Mouse (Mus musculus) MEL (cell line): ENCODE results near the gene Aym1. TPM values are rescaled to one million over a fixed set of nuclear protein-coding genes. Genes with fewer than 3 reads are reported as not detected.

Experiments
- DNase-seq: peaks from one replicate; pipeline ENCODE4 v3.0.0; 2011; ENCODE audit warnings: low read depth, low spot score
- H3K27ac ChIP-seq: 2 replicates; pipeline ENCODE4 v1.5.1; 2012; ENCODE audit warnings: low read depth, mild to moderate bottlenecking, control low read depth, low read length, moderate library complexity; ENCODE audit not compliant: control insufficient read depth
- H3K27me3 ChIP-seq, 2 experiments: fragments of 150-350 bp in 1 of 2; sonication (generic) in 1 of 2; 2 replicates each; pipeline ENCODE4 v1.6.1; 2012; ENCODE audit warnings: low read length in 2 of 2, mild to moderate bottlenecking in 2 of 2, improper control_type of control experiment in 1 of 2, moderate library complexity in 1 of 2; ENCODE audit not compliant: insufficient read depth in 2 of 2, control insufficient read depth in 1 of 2
- H3K36me3 ChIP-seq, 2 experiments: 2 replicates each; pipeline ENCODE4 v1.6.1; 2012 to 2014; ENCODE audit warnings: low read length in 2 of 2, improper control_type of control experiment in 1 of 2, inconsistent platforms in 1 of 2, mild to moderate bottlenecking in 1 of 2; ENCODE audit not compliant: insufficient read depth in 2 of 2, control insufficient read depth in 1 of 2
- H3K4me1 ChIP-seq, 2 experiments: fragments of 150-350 bp in 1 of 2; sonication (generic) in 1 of 2; 2 replicates each; pipeline ENCODE4 v1.6.1; 2012; ENCODE audit warnings: low read length in 2 of 2, improper control_type of control experiment in 1 of 2, mild to moderate bottlenecking in 1 of 2; ENCODE audit not compliant: insufficient read depth in 2 of 2, control insufficient read depth in 1 of 2
- H3K4me3 ChIP-seq, 2 experiments: fragments of 150-350 bp in 1 of 2; sonication (generic) in 1 of 2; 2 replicates each; pipeline ENCODE4 v1.5.1; 2012; ENCODE audit warnings: low read depth in 2 of 2, low read length in 2 of 2, mild to moderate bottlenecking in 2 of 2, moderate library complexity in 2 of 2, control low read depth in 1 of 2, improper control_type of control experiment in 1 of 2; ENCODE audit not compliant: control insufficient read depth in 1 of 2, insufficient read depth in 1 of 2
- H3K79me2 ChIP-seq: 2 replicates; pipeline ENCODE4 v1.6.1; 2012; ENCODE audit warnings: mild to moderate bottlenecking, low read length, moderate library complexity; ENCODE audit not compliant: control insufficient read depth, poor library complexity, insufficient read depth
- H3K9ac ChIP-seq: 2 replicates; pipeline ENCODE4 v1.6.1; 2012; ENCODE audit warnings: low read depth, mild to moderate bottlenecking, control low read depth, low read length, moderate library complexity; ENCODE audit not compliant: control insufficient read depth, poor library complexity, severe bottlenecking
- H3K9me3 ChIP-seq: fragments of 150-350 bp; sonication (generic); replicated peaks from 2 replicates; pipeline ENCODE4 v1.6.1; 2012; ENCODE audit warnings: mild to moderate bottlenecking, low read length, improper control_type of control experiment, moderate library complexity; ENCODE audit not compliant: insufficient read depth
- CHD2 ChIP-seq: IDR thresholded peaks from 2 replicates; pipeline ENCODE4 v1.6.1; 2011; ENCODE audit warnings: low read length, improper control_type of control experiment
- CTCF ChIP-seq, 3 experiments: IDR thresholded peaks in 2 of 3; conservative IDR thresholded peaks in 1 of 3; 2 replicates each; pipeline ENCODE4 v1.5.1; 2011 to 2012; ENCODE audit warnings: low read length in 3 of 3, low read depth in 2 of 3, mild to moderate bottlenecking in 2 of 3, improper control_type of control experiment in 1 of 3, inconsistent platforms in 1 of 3, mixed read lengths in 1 of 3, moderate library complexity in 1 of 3; ENCODE audit not compliant: control insufficient read depth in 1 of 3, insufficient read depth in 1 of 3, poor library complexity in 1 of 3, severe bottlenecking in 1 of 3
- GABPA ChIP-seq: IDR thresholded peaks from 2 replicates; pipeline ENCODE4 v1.6.1; 2012; ENCODE audit warnings: low read depth, mild to moderate bottlenecking, inconsistent platforms, low read length, improper control_type of control experiment, moderate library complexity
- JUND ChIP-seq: IDR thresholded peaks from 2 replicates; pipeline ENCODE4 v1.6.1; 2011; ENCODE audit warnings: low read depth, mild to moderate bottlenecking, improper control_type of control experiment, low read length
- MAFK ChIP-seq: IDR thresholded peaks from 2 replicates; pipeline ENCODE4 v1.6.1; 2011; ENCODE audit warnings: low read depth, mild to moderate bottlenecking, low read length, improper control_type of control experiment, borderline replicate concordance
- MAX ChIP-seq: IDR thresholded peaks from 2 replicates; pipeline ENCODE4 v1.6.1; 2011; ENCODE audit warnings: low read length, improper control_type of control experiment
- MAZ ChIP-seq: IDR thresholded peaks from 2 replicates; pipeline ENCODE4 v1.6.1; 2012; ENCODE audit warnings: low read depth, mild to moderate bottlenecking, inconsistent platforms, low read length, improper control_type of control experiment
- MYC ChIP-seq: IDR thresholded peaks from 2 replicates; pipeline ENCODE4 v1.6.1; 2011; ENCODE audit warnings: low read depth, mild to moderate bottlenecking, low read length, improper control_type of control experiment, moderate library complexity
- NELFE ChIP-seq: IDR thresholded peaks from 2 replicates; pipeline ENCODE4 v1.6.1; 2011; ENCODE audit warnings: low read depth, low read length, improper control_type of control experiment
- NRF1 ChIP-seq: IDR thresholded peaks from 2 replicates; pipeline ENCODE4 v1.6.1; 2014; ENCODE audit warnings: low read depth, mild to moderate bottlenecking, inconsistent platforms, low read length, improper control_type of control experiment, moderate library complexity; ENCODE audit not compliant: poor library complexity, insufficient read depth, severe bottlenecking
- POLR2A ChIP-seq, 2 experiments: IDR thresholded peaks; 2 replicates each; pipeline ENCODE4 v1.6.1; 2011 to 2012; ENCODE audit warnings: low read length in 2 of 2, mild to moderate bottlenecking in 2 of 2, control low read depth in 1 of 2, improper control_type of control experiment in 1 of 2, low read depth in 1 of 2, moderate library complexity in 1 of 2; ENCODE audit not compliant: control insufficient read depth in 1 of 2, insufficient read depth in 1 of 2, poor library complexity in 1 of 2
- RAD21 ChIP-seq: IDR thresholded peaks from 2 replicates; pipeline ENCODE4 v1.6.1; 2011; ENCODE audit warnings: mild to moderate bottlenecking, low read depth, low read length, improper control_type of control experiment
- RCOR1 ChIP-seq: IDR thresholded peaks from 2 replicates; pipeline ENCODE4 v1.6.1; 2012; ENCODE audit warnings: low read depth, mild to moderate bottlenecking, inconsistent platforms, low read length, improper control_type of control experiment
- TBP ChIP-seq: IDR thresholded peaks from 2 replicates; pipeline ENCODE4 v1.8.0; 2011; ENCODE audit warnings: low read depth, low read length, improper control_type of control experiment
- UBTF ChIP-seq: IDR thresholded peaks from 2 replicates; pipeline ENCODE4 v1.6.1; 2012; ENCODE audit warnings: low read depth, mild to moderate bottlenecking, inconsistent platforms, low read length, improper control_type of control experiment, moderate library complexity, borderline replicate concordance; ENCODE audit not compliant: insufficient read depth
- USF2 ChIP-seq, 2 experiments: IDR thresholded peaks; 2 replicates each; pipeline ENCODE4 v1.6.1; 2011 to 2012; ENCODE audit warnings: improper control_type of control experiment in 2 of 2, low read length in 2 of 2, borderline replicate concordance in 1 of 2, inconsistent platforms in 1 of 2, low read depth in 1 of 2, mild to moderate bottlenecking in 1 of 2; ENCODE audit not compliant: insufficient read depth in 1 of 2
- ZC3H11A ChIP-seq: IDR thresholded peaks from 2 replicates; pipeline ENCODE4 v1.6.1; 2012; ENCODE audit warnings: low read depth, mild to moderate bottlenecking, inconsistent platforms, low read length, improper control_type of control experiment
- ZNF384 ChIP-seq: IDR thresholded peaks from 2 replicates; pipeline ENCODE4 v1.6.1; 2012; ENCODE audit warnings: low read depth, mild to moderate bottlenecking, inconsistent platforms, low read length, improper control_type of control experiment
- polyA plus RNA-seq, 2 experiments: library from polyadenylated mRNA; stranded (reverse) in 1 of 2; unstranded in 1 of 2; fragments of >175 nt in 1 of 2; fragments of >200 nt in 1 of 2; gene quantifications; 2 replicates each; pipeline versions ENCODE4 v1.2.1 to v1.2.4; 2012; ENCODE audit warnings: low replicate concordance in 2 of 2, low read depth in 1 of 2; ENCODE audit not compliant: insufficient read length in 2 of 2, insufficient read depth in 1 of 2, missing spikeins in 1 of 2
- total RNA-seq: library from RNA; depleted of rRNA; stranded (reverse); fragments of 300-350 nt; gene quantifications from 2 replicates; pipeline ENCODE4 v1.2.3, GENCODE M21; 2012

Aym1 gene
- total and polyA plus RNA-seq, 3 experiments, result not detected

GRCm38 (mm10) chr5:113336281-113336680 is 20.8 kb upstream of the Aym1 start:
- Histone ChIP-seq H3K4me3 (no peak overlapping the region), H3K27me3 (no peaks in the 10 kb centered on the region), H3K9me3 (no peaks in the 10 kb centered on the region), H3K27ac (no peak overlapping the region), H3K4me1 (no peaks in the 10 kb centered on the region), H3K36me3 (no peaks in the 10 kb centered on the region), H3K9ac (no peak overlapping the region), H3K79me2 (no peaks in the 10 kb centered on the region)
- TF ChIP-seq RCOR1 (no peak), NRF1 (no peak), ZNF384 (no peak)
- no peak for DNase-seq

- Histone ChIP-seq H3K9ac (no peak overlapping the region), H3K27me3 (no peaks in the 10 kb centered on the region), H3K4me3 (no peak overlapping the region), H3K4me1 (no peaks in the 10 kb centered on the region), H3K79me2 (no peaks in the 10 kb centered on the region), H3K36me3 (no peaks in the 10 kb centered on the region), H3K27ac (no peak overlapping the region), H3K9me3 (no peaks in the 10 kb centered on the region)
- TF ChIP-seq USF2 (IDR thresholded peaks at IDR 0.05; ENCODE audit: borderline replicate concordance in 1 of 2, insufficient read depth in 1 of 2, low read depth in 1 of 2, low read length in 2 of 2), result no peak
- TF ChIP-seq NRF1, result no peak
- no peak for TF ChIP-seq MAZ
- no peak for TF ChIP-seq TBP
- no peak for TF ChIP-seq RCOR1
- no peak for TF ChIP-seq ZC3H11A
- no peak for TF ChIP-seq MAX
- TF ChIP-seq JUND, result no peak
- TF ChIP-seq RAD21, result no peak
- TF ChIP-seq CHD2, result no peak
- TF ChIP-seq CTCF (IDR thresholded peaks at IDR 0.05 in 2 of 3, conservative IDR thresholded peaks at IDR 0.05 in 1 of 3; ENCODE audit: control insufficient read depth in 1 of 3, insufficient read depth in 1 of 3, low read depth in 2 of 3, low read length in 3 of 3, poor library complexity in 1 of 3, severe bottlenecking in 1 of 3), result no peak
- no peak for TF ChIP-seq MAFK
- no peak for TF ChIP-seq POLR2A (IDR thresholded peaks at IDR 0.05; ENCODE audit: control insufficient read depth in 1 of 2, insufficient read depth in 1 of 2, low read depth in 1 of 2, low read length in 2 of 2, poor library complexity in 1 of 2)
- no peak for TF ChIP-seq GABPA
- no peak for TF ChIP-seq UBTF
- TF ChIP-seq NELFE, result no peak
- TF ChIP-seq MYC, result no peak
- DNase-seq, result no peak
Measured at GRCm38 (mm10) chr5:113344635-113345386, 12.3 kb upstream of the Aym1 start.
